Mouse (Mus musculus): ENCODE data around the gene Pimreg. TPM values are rescaled to one million over a fixed set of nuclear protein-coding genes. Genes with fewer than 3 reads are reported as not detected.

Pimreg gene
- polyA plus RNA-seq (2012; rRNA removed) = 0.08 and 0.32 TPM in 2 replicates

DNA sequence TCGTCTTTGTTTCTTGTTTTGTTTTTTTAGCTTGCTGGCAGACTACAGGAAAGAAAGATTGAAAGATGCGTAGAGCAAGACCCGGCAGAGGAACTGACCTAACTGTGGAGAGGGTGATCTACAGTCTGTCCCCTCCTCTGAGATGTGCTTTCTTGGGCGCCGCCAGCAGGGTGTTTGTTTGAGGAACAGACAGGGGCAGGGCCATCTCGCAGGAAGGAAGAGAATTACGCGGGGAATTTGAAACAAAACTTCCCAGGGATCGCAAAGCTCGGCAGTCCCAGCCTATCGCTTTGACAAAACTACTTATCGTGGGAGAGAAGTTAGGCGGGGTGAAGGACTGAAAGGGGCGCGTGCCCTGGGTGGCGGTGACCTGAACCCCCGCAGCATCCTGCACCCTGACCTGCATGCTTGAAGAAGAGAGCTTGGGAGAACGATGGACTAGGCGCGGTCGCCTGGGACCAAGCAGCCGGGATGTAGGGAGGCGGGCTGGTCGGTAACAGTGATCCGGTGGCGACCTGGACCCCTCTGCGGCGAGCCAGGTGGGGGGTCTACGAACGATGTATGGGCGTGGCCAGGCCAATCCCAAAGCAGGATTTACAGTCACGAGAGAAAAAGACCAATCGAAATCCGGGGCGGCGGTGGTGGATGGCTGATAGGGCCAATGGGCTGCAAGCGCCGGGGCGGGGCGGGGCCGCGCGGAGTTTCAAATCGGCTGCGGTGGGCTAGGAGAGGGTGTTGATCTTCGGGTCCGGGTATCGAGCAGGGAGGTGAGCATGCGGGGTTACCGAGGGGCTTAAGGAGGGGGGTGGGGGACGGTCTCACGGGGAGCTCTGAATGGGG lies at the start of gene Pimreg:
TSS of gene Pimreg (plus strand) at position 265 of the 840 bp plus-strand sequence.
- 0 out of 2 replicates have a peak, but pooled peaks cover 5% of the 10 kb centered on the region for H3K4me1 ChIP-seq (ENCODE audit: control insufficient read depth, insufficient read depth, low read length)
- 2% methylated on average over 52 of the region's 52 CpGs for WGBS
- peak within 1 kb of the TSS; percentile 63 for H3K4me3 ChIP-seq (replicated peaks; ENCODE audit: insufficient read depth, low read depth, low read length)
- DNase-seq = peak; percentile 77
- H3K27ac ChIP-seq (ENCODE audit: insufficient read depth, low read length) = no peak within 1 kb of the TSS
- TF ChIP-seq POLR2A (IDR thresholded peaks at IDR 0.05; ENCODE audit: borderline replicate concordance, insufficient read depth, low read length) = no peak
- no peak for TF ChIP-seq CTCF (IDR thresholded peaks at IDR 0.05; ENCODE audit: borderline replicate concordance, insufficient read depth, low read depth, low read length)
- H3K27me3 ChIP-seq (ENCODE audit: control insufficient read depth, insufficient read depth, low read length) = no peaks in the 10 kb centered on the region

DNA sequence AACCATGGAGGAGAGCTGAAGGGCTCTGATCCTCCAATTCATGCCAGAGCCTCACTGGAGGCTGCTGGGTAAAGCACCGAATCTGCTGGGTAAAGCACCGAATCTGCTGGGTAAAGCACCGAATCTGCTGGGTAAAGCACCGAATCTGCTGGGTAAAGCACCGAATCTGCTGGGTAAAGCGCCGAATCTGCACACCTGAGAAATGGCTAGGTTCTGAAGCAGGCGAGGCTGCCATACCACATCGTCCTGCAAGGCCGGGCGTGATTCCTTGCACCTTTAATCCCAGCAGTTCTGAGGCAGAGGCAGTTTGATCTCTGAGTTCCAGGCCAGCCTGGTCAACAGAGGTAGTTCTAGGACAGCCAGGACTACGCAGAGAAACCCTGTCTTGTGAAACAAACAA lies 49.4 kb upstream of the Pimreg start:
- TF ChIP-seq POLR2A (IDR thresholded peaks at IDR 0.05; ENCODE audit: borderline replicate concordance, insufficient read depth, low read length) (no peak), CTCF (IDR thresholded peaks at IDR 0.05; ENCODE audit: borderline replicate concordance, insufficient read depth, low read depth, low read length) (no peak)
- H3K4me3 ChIP-seq (replicated peaks; ENCODE audit: insufficient read depth, low read depth, low read length) = no peak overlapping the region
- H3K27me3 ChIP-seq (ENCODE audit: control insufficient read depth, insufficient read depth, low read length) = no peaks in the 10 kb centered on the region
- no peak overlapping the region for H3K27ac ChIP-seq (ENCODE audit: insufficient read depth, low read length)
- H3K4me1 ChIP-seq (ENCODE audit: control insufficient read depth, insufficient read depth, low read length) = no peaks in the 10 kb centered on the region; the same call in 1 of the 2 replicates
- WGBS = 93% methylated on average over 12 of the region's 12 CpGs
- no peak for DNase-seq

DNA sequence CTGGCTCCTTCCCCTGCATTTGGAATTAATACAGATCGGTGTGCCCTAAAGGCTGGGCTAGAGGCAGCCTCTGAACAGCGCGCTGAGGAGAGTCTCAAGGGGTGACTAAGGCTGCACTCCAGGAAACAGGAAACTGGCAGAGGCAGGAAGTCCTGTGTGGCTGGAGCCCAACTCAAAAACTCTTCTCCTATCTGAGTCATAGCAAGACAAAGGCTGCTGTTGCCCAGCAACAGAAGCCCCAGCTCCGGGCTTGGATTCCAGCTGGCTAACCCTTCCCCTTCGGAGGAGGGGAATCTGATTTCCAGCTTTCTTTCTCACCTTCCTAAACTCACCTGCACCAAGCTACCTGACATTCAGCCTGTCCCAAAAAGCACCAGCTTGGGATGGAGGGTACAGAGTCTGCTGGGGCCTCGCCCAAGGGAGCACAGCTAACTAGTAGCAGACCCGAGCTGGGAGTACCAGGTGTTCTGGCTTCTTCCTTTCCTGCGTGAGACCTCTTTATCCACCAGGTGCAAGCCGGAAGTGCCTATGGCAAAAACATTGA lies 45.8 kb upstream of the Pimreg start:
- TF ChIP-seq POLR2A (IDR thresholded peaks at IDR 0.05; ENCODE audit: borderline replicate concordance, insufficient read depth, low read length) (no peak), CTCF (IDR thresholded peaks at IDR 0.05; ENCODE audit: borderline replicate concordance, insufficient read depth, low read depth, low read length) (no peak)
- 38% methylated on average over 9 of the region's 9 CpGs for WGBS
- no peak overlapping the region for H3K4me3 ChIP-seq (replicated peaks; ENCODE audit: insufficient read depth, low read depth, low read length)
- H3K27me3 ChIP-seq (ENCODE audit: control insufficient read depth, insufficient read depth, low read length) = no peaks in the 10 kb centered on the region
- no peak overlapping the region for H3K27ac ChIP-seq (ENCODE audit: insufficient read depth, low read length)
- DNase-seq = no peak
- no peaks in the 10 kb centered on the region; the same call in 1 of the 2 replicates for H3K4me1 ChIP-seq (ENCODE audit: control insufficient read depth, insufficient read depth, low read length)

DNA sequence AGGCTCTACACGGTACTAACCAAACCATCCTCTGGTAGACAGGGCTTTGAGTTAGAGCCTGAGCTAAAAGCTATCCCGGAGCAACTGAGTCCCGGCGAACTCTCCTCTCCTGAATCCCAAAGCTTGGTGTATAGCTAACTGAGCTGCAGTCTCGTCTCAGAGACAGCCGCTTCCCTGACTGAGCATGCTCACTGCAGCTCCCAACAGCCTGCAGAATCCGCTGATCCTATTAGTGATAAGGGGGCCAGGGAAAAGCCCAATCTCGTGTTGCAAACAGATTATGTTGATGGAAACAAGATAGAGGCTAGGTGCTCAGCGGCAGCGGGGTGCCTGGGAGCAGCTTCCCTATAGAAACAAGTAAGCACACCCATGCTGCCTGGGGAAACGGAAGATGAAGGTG lies 45.0 kb upstream of the Pimreg start:
- 62% methylated on average over 11 of the region's 11 CpGs for WGBS

DNA sequence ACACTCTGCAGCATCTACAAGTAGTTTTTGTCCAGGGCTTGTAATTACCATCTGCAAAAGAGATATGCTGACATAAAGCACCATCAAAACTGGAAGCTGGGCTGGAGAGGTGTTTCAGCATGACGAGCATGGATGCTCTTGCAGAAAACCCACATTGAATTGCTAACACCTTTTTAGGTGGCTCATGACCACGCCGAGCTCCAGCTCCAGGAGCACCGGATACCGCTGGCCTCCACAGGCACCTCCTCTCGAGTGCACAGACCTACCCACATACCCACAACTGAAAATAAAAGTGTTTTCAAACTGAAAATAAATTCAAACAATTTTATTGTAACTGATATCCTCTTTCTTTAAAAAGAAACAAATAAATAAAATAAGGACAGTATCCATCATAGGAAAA lies 41.6 kb upstream of the Pimreg start:
- DNase-seq = no peak
- TF ChIP-seq POLR2A (IDR thresholded peaks at IDR 0.05; ENCODE audit: borderline replicate concordance, insufficient read depth, low read length) (no peak), CTCF (IDR thresholded peaks at IDR 0.05; ENCODE audit: borderline replicate concordance, insufficient read depth, low read depth, low read length) (no peak)
- Histone ChIP-seq H3K4me1 (ENCODE audit: control insufficient read depth, insufficient read depth, low read length) (peaks cover 5% of the 10 kb centered on the region), H3K27ac (ENCODE audit: insufficient read depth, low read length) (no peak overlapping the region), H3K27me3 (ENCODE audit: control insufficient read depth, insufficient read depth, low read length) (no peaks in the 10 kb centered on the region), H3K4me3 (replicated peaks; ENCODE audit: insufficient read depth, low read depth, low read length) (no peak overlapping the region)
- WGBS = 95% methylated on average over 6 of the region's 6 CpGs

More for the DNA sequence above, 45.0 kb upstream of the Pimreg start:
- no peaks in the 10 kb centered on the region for H3K27me3 ChIP-seq (ENCODE audit: control insufficient read depth, insufficient read depth, low read length)
- no peak for DNase-seq
- H3K4me3 ChIP-seq (replicated peaks; ENCODE audit: insufficient read depth, low read depth, low read length) = no peak overlapping the region
- H3K4me1 ChIP-seq (ENCODE audit: control insufficient read depth, insufficient read depth, low read length) = no peaks in the 10 kb centered on the region; the same call in 1 of the 2 replicates
- no peak overlapping the region for H3K27ac ChIP-seq (ENCODE audit: insufficient read depth, low read length)
- TF ChIP-seq POLR2A (IDR thresholded peaks at IDR 0.05; ENCODE audit: borderline replicate concordance, insufficient read depth, low read length) (no peak), CTCF (IDR thresholded peaks at IDR 0.05; ENCODE audit: borderline replicate concordance, insufficient read depth, low read depth, low read length) (no peak)

DNA sequence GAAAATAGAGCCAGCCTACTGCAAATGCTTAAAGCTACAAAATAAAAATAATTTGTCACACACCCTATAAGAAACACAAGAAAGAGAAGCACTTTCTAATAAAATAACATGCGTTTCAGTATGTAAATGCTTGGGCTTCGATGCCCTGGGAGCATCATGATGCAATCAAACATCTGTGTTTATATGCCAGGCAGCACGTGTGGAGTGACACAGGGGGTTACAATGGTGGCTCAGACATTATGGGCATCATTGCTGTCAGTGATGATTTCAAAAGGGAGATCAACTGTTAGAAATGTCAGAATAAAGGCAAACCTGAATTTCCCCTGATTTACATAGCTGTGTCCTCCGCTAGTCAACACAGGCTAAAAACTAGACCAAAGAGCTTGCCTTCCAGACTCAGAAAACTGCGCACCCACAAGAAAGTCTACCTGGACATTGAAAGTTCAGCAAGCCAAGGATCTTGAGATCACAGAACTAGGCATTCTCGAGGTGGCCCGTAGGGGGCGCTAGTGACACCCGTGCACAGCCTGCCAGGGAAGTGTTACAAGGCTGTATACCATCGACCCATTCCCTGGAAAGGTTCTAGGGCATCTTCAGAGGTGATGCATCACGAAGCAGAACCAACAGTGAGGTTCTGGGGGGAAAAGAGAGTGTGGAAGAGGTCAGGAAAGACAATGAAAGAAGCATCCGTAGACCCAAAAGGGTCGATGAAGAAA lies 39.5 kb upstream of the Pimreg start:
- WGBS = 46% methylated on average over 13 of the region's 13 CpGs
- DNase-seq = peak; percentile 42 to 64
- Histone ChIP-seq H3K4me1 (ENCODE audit: control insufficient read depth, insufficient read depth, low read length) (peaks cover 5% of the 10 kb centered on the region; the same call in 1 of the 2 replicates), H3K27ac (ENCODE audit: insufficient read depth, low read length) (no peak overlapping the region), H3K27me3 (ENCODE audit: control insufficient read depth, insufficient read depth, low read length) (no peaks in the 10 kb centered on the region), H3K4me3 (replicated peaks; ENCODE audit: insufficient read depth, low read depth, low read length) (no peak overlapping the region)
- TF ChIP-seq CTCF (IDR thresholded peaks at IDR 0.05; ENCODE audit: borderline replicate concordance, insufficient read depth, low read depth, low read length) = peak; percentile 79
- no peak for TF ChIP-seq POLR2A (IDR thresholded peaks at IDR 0.05; ENCODE audit: borderline replicate concordance, insufficient read depth, low read length)

DNA sequence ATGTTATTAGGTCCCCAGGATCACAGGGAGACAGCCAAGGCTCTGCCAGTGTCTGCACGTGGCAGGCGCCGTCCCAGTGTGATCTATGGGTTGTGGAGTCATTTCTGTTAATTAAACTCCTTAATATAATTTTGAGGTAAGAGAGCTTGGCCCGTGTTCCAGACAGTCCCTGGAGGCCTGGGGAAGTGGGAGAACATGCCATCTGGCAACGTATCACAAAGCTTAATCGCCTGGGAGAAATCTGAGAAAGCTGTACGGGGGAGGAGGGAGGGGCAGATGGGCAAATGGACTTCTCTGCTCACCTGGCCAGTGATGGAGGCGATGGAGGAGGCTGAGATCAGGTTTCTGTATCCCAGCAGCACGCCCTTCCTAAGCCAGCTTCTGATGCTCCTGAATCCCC lies 38.7 kb upstream of the Pimreg start:
- 9% methylated on average over 9 of the region's 9 CpGs for WGBS
- DNase-seq = peak; percentile 43 to 59
- Histone ChIP-seq H3K27me3 (ENCODE audit: control insufficient read depth, insufficient read depth, low read length) (no peaks in the 10 kb centered on the region), H3K27ac (ENCODE audit: insufficient read depth, low read length) (no peak overlapping the region), H3K4me3 (replicated peaks; ENCODE audit: insufficient read depth, low read depth, low read length) (no peak overlapping the region), H3K4me1 (ENCODE audit: control insufficient read depth, insufficient read depth, low read length) (peaks cover 5% of the 10 kb centered on the region; the same call in 1 of the 2 replicates)
- no peak for TF ChIP-seq POLR2A (IDR thresholded peaks at IDR 0.05; ENCODE audit: borderline replicate concordance, insufficient read depth, low read length)
- TF ChIP-seq CTCF (IDR thresholded peaks at IDR 0.05; ENCODE audit: borderline replicate concordance, insufficient read depth, low read depth, low read length) = no peak
